Mouse (Mus musculus) liver, embryonic 11.5 days (tissue): ENCODE measurements around the gene Tmem33. TPM values are rescaled to one million over a fixed set of nuclear protein-coding genes. Genes with fewer than 3 reads are reported as not detected.

Source experiments
- ATAC-seq: fragments of 200-750 bp; cut with Nextera tagmentation; replicated peaks from 2 replicates; pipeline ENCODE4 v1.8.0; 2017; ENCODE audit warnings: moderate number of reproducible peaks, mild to moderate bottlenecking, moderate TSS enrichment, moderate library complexity; ENCODE audit not compliant: low FRiP score
- DNase-seq: peaks from one replicate; pipeline ENCODE4 v3.0.0-alpha.2; 2017; ENCODE audit warnings: low spot score
- H3K27ac ChIP-seq: fragments of 300-500 bp; sonication (generic); 2 replicates; pipeline ENCODE4 v1.5.1; 2014; ENCODE audit warnings: mild to moderate bottlenecking, low read depth, low read length, control low read depth
- H3K27me3 ChIP-seq: fragments of 300-500 bp; sonication (generic); replicated peaks from 2 replicates; pipeline ENCODE4 v1.6.1; 2014; ENCODE audit warnings: low read length, mixed read lengths; ENCODE audit not compliant: control insufficient read depth, insufficient read depth
- H3K36me3 ChIP-seq: fragments of 300-500 bp; sonication (generic); 2 replicates; pipeline ENCODE4 v1.6.1; 2014; ENCODE audit warnings: mild to moderate bottlenecking, low read length, moderate library complexity, mixed read lengths; ENCODE audit not compliant: control insufficient read depth, insufficient read depth
- H3K4me1 ChIP-seq: fragments of 300-500 bp; sonication (generic); replicated peaks from 2 replicates; pipeline ENCODE4 v1.6.1; 2014; ENCODE audit warnings: low read length, mixed read lengths; ENCODE audit not compliant: control insufficient read depth, insufficient read depth
- H3K4me2 ChIP-seq: fragments of 300-500 bp; sonication (generic); 2 replicates; pipeline ENCODE4 v1.6.1; 2014; ENCODE audit warnings: mild to moderate bottlenecking, control low read depth, moderate library complexity
- H3K4me3 ChIP-seq: fragments of 300-500 bp; sonication (generic); 2 replicates; pipeline ENCODE4 v1.5.1; 2014; ENCODE audit warnings: low read depth, low read length, control low read depth
- H3K9ac ChIP-seq: fragments of 300-500 bp; sonication (generic); 2 replicates; pipeline ENCODE4 v1.6.1; 2014; ENCODE audit warnings: low read depth, low read length, control low read depth
- H3K9me3 ChIP-seq: fragments of 300-500 bp; sonication (generic); 2 replicates; pipeline ENCODE4 v1.6.1; 2016; ENCODE audit warnings: low read length, inconsistent platforms, mixed read lengths; ENCODE audit not compliant: control insufficient read depth
- WGBS: fragments of 180-500 bp; shearing (Covaris S2); extraction: QIAGEN DNeasy Blood & Tissue Kit; methylation state at CpG from one replicate; pipeline ENCODE4 v1.1.7; 2014; 5-methylcytosine and 5-hydroxymethylcytosine counted together
- polyA plus RNA-seq: library from polyadenylated mRNA; unstranded; fragments of >200 nt; fragmentation: Nextera tagmentation; extraction: Ambion mirVana; gene quantifications from 2 replicates; pipeline ENCODE4 v1.2.1, GENCODE M21; 2014

Tmem33 gene
- polyA plus RNA-seq, 1 experiment from 2014 or later, result 122 TPM

- Histone ChIP-seq H3K4me3 (no peak overlapping the region), H3K36me3 (peaks cover 18% of the 10 kb centered on the region), H3K9ac (no peak overlapping the region), H3K4me1 (peaks cover 12% of the 10 kb centered on the region; the same call in 1 of the 2 replicates), H3K27ac (peak overlapping the region; percentile 49), H3K4me2 (no peak overlapping the region; the same call in 1 of the 2 replicates), H3K27me3 (no peaks in the 10 kb centered on the region), H3K9me3 (no peaks in the 10 kb centered on the region)
- DNase-seq (no peak), ATAC-seq (no peak)
- 91% methylated on average over 9 of the region's 9 CpGs for WGBS
These were observed 19.0 kb downstream of the Tmem33 start for GRCm38 (mm10) chr5:67279407-67279806.

- Histone ChIP-seq H3K9me3 (no peaks in the 10 kb centered on the region), H3K27me3 (no peaks in the 10 kb centered on the region), H3K4me2 (no peak overlapping the region; the same call in 1 of the 2 replicates), H3K27ac (peak overlapping the region; percentile 49), H3K9ac (no peak overlapping the region), H3K36me3 (peaks cover 21% of the 10 kb centered on the region), H3K4me3 (no peak overlapping the region), H3K4me1 (peaks cover 12% of the 10 kb centered on the region; the same call in 1 of the 2 replicates)
- no peak for DNase-seq
- 82% methylated on average over 4 of the region's 4 CpGs for WGBS
- ATAC-seq, result peak; percentile 70
These were observed 19.5 kb downstream of the Tmem33 start for GRCm38 (mm10) chr5:67279840-67280239.

DNA sequence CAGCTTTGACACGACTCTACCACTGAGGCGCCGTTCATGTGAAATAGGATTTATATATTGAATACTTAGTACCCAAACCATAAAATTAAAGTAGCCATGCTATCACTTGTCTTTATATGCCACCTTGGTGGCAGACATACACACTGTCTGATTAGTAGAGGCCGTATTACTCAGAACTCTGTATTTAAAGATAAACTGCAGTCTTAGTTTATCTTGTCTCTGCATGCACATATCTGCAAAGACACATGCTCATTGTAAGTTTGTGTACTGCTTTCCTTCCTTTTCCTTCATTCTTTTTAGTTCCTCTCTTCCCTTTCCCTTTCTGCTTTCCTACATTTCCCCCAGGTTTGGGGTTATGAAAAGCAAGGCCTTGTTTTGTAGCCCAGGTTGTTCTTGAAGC, 20.0 kb downstream of the Tmem33 start:
- no peak overlapping the region for H3K9ac ChIP-seq
- ATAC-seq, result peak; percentile 94
- no peaks in the 10 kb centered on the region for H3K9me3 ChIP-seq
- H3K4me2 ChIP-seq, result peak overlapping the region; percentile 48
- H3K36me3 ChIP-seq, result peaks cover 26% of the 10 kb centered on the region
- WGBS, result 75% methylated on average over 4 of the region's 4 CpGs
- H3K4me1 ChIP-seq, result peaks cover 12% of the 10 kb centered on the region; the same call in 1 of the 2 replicates
- DNase-seq, result no peak
- peak overlapping the region; percentile 64 for H3K27ac ChIP-seq
- no peak overlapping the region for H3K4me3 ChIP-seq
- no peaks in the 10 kb centered on the region for H3K27me3 ChIP-seq

DNA sequence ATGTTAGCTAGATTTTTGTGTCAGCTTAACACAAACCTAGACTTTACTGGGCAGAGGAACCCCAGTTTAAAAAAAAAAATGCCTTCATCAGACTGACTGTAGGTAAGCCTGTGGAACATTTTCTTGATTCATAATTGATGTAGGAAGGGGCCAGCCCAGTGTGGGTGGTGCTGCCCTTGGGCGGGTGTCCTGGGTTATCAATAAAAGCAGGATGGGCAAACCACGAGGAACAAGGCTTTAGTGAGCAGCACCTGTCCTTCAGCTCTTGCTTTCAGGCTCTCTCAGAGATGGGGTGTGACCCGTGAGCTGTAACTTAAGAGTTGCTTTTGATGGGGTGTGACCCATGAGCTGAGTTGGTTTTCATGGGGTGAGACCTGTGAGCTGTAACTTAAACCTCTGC, 34.7 kb downstream of the Tmem33 start:
- no peaks in the 10 kb centered on the region for H3K9me3 ChIP-seq
- no peak overlapping the region for H3K9ac ChIP-seq
- no peaks in the 10 kb centered on the region for H3K27me3 ChIP-seq
- H3K4me2 ChIP-seq, result no peak overlapping the region
- no peaks in the 10 kb centered on the region for H3K4me1 ChIP-seq
- H3K27ac ChIP-seq, result no peak overlapping the region
- H3K4me3 ChIP-seq, result no peak overlapping the region
- DNase-seq (no peak), ATAC-seq (peak; percentile 67)
- WGBS, result 40% methylated on average over 3 of the region's 3 CpGs
- H3K36me3 ChIP-seq, result peaks cover 7% of the 10 kb centered on the region; the same call in 1 of the 2 replicates

GRCm38 (mm10) chr5:67295682-67296081, 35.3 kb downstream of the Tmem33 start:
- H3K9ac ChIP-seq, result no peak overlapping the region
- no peak overlapping the region for H3K4me3 ChIP-seq
- H3K36me3 ChIP-seq, result peaks cover 7% of the 10 kb centered on the region; the same call in 1 of the 2 replicates
- ATAC-seq, result no peak
- no peaks in the 10 kb centered on the region for H3K27me3 ChIP-seq
- no peak for DNase-seq
- H3K4me2 ChIP-seq, result no peak overlapping the region
- WGBS, result 84% methylated on average over 6 of the region's 6 CpGs
- no peak overlapping the region for H3K27ac ChIP-seq
- no peaks in the 10 kb centered on the region for H3K9me3 ChIP-seq
- no peaks in the 10 kb centered on the region for H3K4me1 ChIP-seq

DNA sequence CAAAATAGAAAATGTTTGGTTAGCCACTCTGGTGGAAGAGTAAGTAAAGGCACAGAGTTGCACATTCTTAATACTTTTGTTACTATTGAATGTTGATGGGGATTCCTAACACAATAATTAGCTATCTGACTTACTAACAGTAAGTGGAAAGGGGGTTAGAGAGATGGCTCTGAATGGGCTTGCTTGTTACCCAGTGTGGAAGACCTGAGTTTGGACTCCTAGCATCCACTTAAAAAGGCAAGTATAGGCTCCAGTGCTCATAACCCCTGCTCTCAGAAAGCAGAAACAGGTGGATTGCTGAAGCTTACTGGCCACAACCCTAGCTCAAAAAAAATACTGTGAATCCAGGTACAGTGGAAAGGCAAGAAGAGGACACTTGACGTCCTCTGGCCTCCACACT, 35.8 kb downstream of the Tmem33 start:
- Histone ChIP-seq H3K27me3 (no peaks in the 10 kb centered on the region), H3K4me1 (no peaks in the 10 kb centered on the region), H3K27ac (no peak overlapping the region), H3K4me3 (no peak overlapping the region), H3K4me2 (no peak overlapping the region), H3K9ac (no peak overlapping the region), H3K9me3 (no peaks in the 10 kb centered on the region), H3K36me3 (peaks cover 7% of the 10 kb centered on the region; the same call in 1 of the 2 replicates)
- ATAC-seq (no peak), DNase-seq (no peak)
- 90% methylated on average over 1 of the region's 1 CpGs for WGBS

GRCm38 (mm10) chr5:67297026-67297813, 36.9 kb downstream of the Tmem33 start:
- no peak overlapping the region for H3K4me2 ChIP-seq
- no peak overlapping the region for H3K9ac ChIP-seq
- H3K4me3 ChIP-seq, result no peak overlapping the region
- H3K36me3 ChIP-seq, result peaks cover 3% of the 10 kb centered on the region; the same call in 1 of the 2 replicates
- WGBS, result 86% methylated on average over 5 of the region's 5 CpGs
- H3K27me3 ChIP-seq, result no peaks in the 10 kb centered on the region
- no peak for ATAC-seq
- H3K9me3 ChIP-seq, result no peaks in the 10 kb centered on the region
- DNase-seq, result no peak
- H3K27ac ChIP-seq, result no peak overlapping the region
- H3K4me1 ChIP-seq, result no peaks in the 10 kb centered on the region

- Histone ChIP-seq H3K27me3 (no peaks in the 10 kb centered on the region), H3K27ac (no peak overlapping the region), H3K9me3 (no peaks in the 10 kb centered on the region), H3K4me1 (no peaks in the 10 kb centered on the region), H3K9ac (no peak overlapping the region), H3K36me3 (no peaks in the 10 kb centered on the region), H3K4me2 (no peak overlapping the region), H3K4me3 (no peak overlapping the region)
- DNase-seq (no peak), ATAC-seq (no peak)
- 88% methylated on average over 6 of the region's 6 CpGs for WGBS
These were observed 39.6 kb downstream of the Tmem33 start for GRCm38 (mm10) chr5:67299847-67300412.
